Mouse (Mus musculus): ENCODE data around the gene Scamp4. TPM values are rescaled to one million over a fixed set of nuclear protein-coding genes. Genes with fewer than 3 reads are reported as not detected.

The Scamp4 gene
- total RNA-seq (2017), result 7.4 and 9.6 TPM in 2 replicates

DNA sequence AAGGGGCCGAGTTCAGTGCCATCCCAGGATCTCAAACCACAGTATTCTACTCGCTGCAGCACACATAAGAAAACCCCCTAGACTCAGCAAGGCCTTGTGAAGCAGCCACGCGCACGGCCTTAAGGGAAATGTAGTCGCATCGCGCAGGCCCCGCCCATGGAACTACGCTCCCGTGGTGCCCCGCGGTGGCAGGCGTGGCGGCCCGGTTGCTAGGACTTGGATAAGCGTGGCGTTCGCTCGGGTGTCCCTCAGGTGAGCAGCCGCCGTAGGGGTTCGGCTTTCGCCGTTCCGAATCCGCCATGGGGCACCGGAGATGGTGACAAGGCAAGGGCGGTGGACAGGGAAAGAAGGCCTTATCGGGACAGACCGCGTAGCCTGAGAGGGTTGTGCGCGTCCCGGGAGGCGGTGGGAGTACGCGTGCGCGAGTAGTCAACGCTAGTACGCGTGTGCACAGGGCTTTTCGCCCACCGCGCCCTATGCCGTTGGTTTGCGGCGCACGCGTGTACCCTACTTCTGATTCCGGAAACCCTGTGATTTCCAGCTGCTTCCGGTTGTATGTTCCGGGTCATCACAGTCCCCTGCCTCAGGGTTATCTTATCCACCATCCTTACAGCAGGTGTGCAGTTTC is at the start of gene Scamp4, which contains the start of gene Adat3:
Gene Scamp4 (plus strand): TSS at position 175 of the 628 bp plus-strand sequence.
Gene Adat3 (plus strand): TSS at position 183 of the 628 bp plus-strand sequence.
- peak; percentile 90 to 91 for ATAC-seq (replicated peaks in 1 of 2; ENCODE audit: insufficient read depth in 1 of 2, low FRiP score in 2 of 2, low TSS enrichment in 1 of 2, low read depth in 1 of 2, poor library complexity in 2 of 2, severe bottlenecking in 2 of 2)

DNA sequence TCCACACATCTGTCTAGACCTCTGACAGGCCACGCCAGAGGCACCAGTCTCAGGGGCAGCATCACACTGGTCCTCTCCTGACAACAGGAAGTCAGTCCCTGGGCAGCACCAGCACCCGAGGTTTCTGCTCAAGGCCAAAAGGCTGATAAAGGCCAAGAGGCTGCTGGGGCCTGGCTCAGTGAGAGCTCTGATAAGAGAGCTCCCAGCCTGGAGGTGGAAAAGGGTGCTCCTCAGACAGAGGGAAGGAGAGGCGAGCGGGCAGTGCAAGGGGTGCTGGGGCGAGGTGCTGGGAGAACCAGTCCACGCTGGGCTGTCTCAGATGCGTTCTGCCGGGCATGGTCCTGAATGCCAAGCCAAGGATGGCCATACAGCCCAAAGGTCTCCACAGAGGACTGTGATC is 49.1 kb upstream of the Scamp4 start:
- no peak; a peak in 1 of 4 replicates for ATAC-seq (replicated peaks in 1 of 2; ENCODE audit: insufficient read depth in 1 of 2, low FRiP score in 2 of 2, low TSS enrichment in 1 of 2, low read depth in 1 of 2, poor library complexity in 2 of 2, severe bottlenecking in 2 of 2)

DNA sequence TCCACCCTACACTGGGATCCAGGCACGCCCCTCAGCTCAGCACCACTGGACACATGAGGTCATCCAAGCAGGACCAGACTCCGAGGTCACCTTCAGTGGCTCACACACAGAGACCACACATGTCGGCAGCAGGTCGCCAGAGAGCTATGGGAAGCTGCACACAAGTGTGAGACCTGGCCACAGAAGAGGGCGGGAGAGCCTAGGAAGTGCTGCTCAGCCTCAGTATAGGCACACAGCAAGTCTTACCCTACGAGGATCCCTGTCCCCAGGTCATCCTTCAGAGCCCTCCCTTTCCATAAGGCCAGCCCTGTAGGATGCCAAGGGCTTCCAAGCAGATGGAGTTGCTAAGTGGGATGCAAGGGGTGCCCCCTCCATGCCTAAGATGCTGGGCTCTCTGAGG is 48.7 kb upstream of the Scamp4 start:
- no peak for ATAC-seq (replicated peaks in 1 of 2; ENCODE audit: insufficient read depth in 1 of 2, low FRiP score in 2 of 2, low TSS enrichment in 1 of 2, low read depth in 1 of 2, poor library complexity in 2 of 2, severe bottlenecking in 2 of 2)

DNA sequence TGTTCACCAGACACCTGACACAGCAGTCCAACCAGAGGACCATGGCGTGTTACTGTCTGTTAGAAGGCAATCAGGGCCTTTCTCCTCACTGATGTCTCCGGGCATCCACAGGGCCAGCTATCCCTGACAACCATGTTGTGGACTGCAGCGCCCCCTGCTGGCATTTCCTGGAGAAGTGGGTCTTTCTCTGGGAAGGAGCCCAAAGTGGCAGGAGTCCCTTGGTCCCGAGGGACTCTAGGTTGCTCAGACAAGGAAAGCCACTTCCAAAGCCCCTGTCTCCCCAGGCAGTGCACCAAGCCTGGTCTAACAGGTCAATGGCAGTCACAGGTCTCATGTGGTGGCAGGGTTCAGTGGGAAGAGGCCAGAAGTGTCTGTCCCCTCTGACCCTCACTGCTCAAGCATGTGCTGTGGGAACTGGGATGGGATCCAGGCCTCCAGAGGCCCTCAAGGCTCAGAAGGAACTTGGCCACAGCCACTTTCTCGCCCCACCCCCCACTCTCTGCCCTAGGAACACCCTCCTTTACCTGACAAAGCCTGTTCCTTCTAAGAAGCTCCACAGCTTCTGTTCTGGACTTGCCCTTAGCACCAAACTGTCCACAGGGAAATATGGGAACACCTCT is 45.2 kb upstream of the Scamp4 start:
- no peak for ATAC-seq (replicated peaks in 1 of 2; ENCODE audit: insufficient read depth in 1 of 2, low FRiP score in 2 of 2, low TSS enrichment in 1 of 2, low read depth in 1 of 2, poor library complexity in 2 of 2, severe bottlenecking in 2 of 2)

DNA sequence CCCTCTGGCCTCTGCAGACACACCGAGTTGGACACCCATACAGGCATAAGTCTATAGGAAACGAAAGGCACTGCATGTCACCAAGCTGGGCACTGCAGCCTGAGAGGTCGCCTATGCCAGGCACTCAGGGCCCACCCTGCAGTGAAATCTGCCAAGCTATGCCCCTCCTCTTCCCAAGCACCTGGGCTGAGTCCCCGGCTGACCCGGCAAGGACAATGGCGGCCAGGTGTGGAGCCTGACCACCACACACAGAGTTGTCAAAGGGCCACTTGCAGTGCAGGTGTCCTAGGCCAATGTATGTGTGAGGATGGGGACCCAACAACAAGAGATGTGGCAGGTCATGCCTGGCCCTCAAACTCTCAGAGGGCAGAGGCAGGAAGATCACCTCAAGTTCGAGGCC is 43.2 kb upstream of the Scamp4 start:
- no peak for ATAC-seq (replicated peaks in 1 of 2; ENCODE audit: insufficient read depth in 1 of 2, low FRiP score in 2 of 2, low TSS enrichment in 1 of 2, low read depth in 1 of 2, poor library complexity in 2 of 2, severe bottlenecking in 2 of 2)

DNA sequence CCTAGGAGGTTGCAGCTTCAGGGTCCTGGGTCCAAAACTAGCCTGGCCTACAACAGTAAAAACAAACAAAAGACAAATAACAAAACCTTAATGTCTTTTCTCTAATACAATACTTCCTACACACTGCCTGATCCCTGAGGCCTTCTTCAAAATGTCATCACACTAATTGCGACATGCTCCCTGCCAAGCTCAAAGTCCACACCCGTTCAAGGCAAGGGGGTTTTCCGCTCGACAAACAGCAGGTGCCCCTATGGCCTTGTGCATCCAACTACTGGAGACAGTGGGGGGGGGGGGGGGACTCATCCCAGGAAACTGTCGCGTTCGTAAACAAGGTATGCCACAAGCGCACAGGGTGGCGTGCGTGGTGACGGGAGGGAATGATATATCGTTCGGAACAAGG is 42.1 kb upstream of the Scamp4 start:
- no peak for ATAC-seq (replicated peaks in 1 of 2; ENCODE audit: insufficient read depth in 1 of 2, low FRiP score in 2 of 2, low TSS enrichment in 1 of 2, low read depth in 1 of 2, poor library complexity in 2 of 2, severe bottlenecking in 2 of 2)

DNA sequence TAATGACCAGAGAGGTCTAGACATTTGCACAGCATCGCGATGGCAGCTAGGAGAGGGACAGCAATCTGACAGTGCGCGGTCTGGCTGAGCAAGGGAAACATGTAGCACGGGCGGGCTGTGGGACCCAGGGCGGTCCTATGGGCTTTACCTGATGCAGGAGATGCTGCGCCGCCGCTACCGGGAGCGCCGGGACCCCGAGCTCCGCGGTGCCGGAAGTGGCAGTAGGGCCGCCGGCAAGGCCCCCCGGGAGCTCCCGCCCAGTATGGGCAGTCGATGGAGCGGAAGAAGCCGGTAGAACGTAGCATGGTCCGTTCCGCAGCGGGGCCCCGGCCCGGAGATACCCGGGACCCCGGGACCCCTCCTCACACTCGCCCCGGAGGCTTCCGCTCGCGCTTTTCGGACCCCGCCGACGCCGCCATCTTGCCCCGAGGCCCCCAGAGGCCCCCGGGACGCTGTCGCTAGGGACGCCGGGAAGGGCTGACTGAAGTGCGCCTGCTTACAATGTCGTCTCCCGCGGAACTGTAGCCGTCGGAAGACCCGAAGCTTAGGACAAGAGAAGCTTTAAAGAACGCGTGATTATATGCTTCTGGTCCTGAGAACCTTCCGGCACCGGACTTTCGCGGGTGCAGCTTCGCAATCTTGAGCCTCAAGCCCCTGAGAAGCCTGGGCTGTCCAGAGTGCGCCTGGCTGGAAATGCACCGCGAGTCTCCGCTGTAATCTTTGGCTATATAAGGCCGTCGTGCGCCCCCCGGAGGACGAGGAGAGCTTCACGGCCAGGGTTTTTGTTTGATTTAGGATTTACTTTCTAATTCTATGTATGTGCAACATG is 41.3 kb upstream of the Scamp4 start, which contains the start of gene Rexo1:
Gene Rexo1 (minus strand): TSS at position 445 of the 829 bp plus-strand sequence.
- ATAC-seq (replicated peaks in 1 of 2; ENCODE audit: insufficient read depth in 1 of 2, low FRiP score in 2 of 2, low TSS enrichment in 1 of 2, low read depth in 1 of 2, poor library complexity in 2 of 2, severe bottlenecking in 2 of 2), result peak; percentile 84 to 85

DNA sequence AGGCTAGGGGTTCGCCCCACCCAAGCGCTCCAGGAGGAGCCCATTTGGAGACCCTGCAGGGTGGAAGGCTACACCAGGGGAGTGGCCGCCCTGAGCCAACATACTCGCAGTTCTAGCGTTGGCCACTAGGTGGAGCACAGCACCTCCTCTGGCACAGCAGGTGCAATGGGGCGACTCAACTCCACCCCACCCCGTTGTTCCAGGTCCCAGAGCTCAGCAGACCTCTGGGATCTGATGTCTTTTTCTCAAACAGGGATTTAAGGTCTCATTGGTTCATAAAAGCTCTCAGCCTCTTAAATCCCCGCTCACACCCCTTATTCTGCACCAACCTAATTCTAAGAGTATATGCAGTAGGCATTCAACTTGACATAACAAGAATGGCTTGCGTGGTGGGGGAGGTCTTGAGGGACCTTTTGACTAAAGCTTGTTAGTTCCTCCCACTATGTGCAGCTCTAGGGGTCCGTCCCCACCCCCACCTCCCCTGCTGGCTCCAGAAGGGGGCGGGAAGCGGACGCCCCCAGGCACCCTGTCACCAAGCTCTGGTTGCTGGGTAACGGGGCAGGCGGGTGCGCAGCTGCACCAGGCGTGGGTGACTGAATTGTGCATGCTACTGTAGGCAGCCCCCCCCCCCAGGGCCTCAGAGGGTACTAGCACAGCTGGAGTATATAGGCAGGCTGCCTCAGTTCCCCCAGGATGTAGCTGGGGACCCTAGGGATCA is 36.1 kb upstream of the Scamp4 start:
- ATAC-seq (replicated peaks in 1 of 2; ENCODE audit: insufficient read depth in 1 of 2, low FRiP score in 2 of 2, low TSS enrichment in 1 of 2, low read depth in 1 of 2, poor library complexity in 2 of 2, severe bottlenecking in 2 of 2), result peak; percentile 46 to 48; a peak in 3 of 4 replicates

DNA sequence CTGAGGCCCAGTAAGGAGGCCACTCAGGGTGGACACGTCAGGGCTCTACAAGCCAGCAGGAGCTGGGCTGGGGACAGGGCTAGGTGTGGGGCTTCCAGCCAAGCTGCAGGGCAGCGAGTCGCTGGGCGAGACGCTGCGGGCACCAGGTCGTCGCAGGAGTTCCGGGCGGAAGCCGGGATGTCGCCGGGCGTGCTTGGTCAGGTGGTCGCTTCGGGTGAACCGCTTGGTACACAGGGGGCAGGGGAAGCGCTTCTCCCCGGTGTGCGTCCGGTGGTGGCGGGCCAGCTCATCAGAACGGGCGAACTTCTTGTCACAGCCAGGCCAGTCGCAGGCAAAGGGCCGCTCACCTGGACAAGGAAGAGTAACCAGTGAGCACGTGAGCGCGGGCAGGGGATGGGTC is 33.8 kb upstream of the Scamp4 start:
- no peak for ATAC-seq (replicated peaks in 1 of 2; ENCODE audit: insufficient read depth in 1 of 2, low FRiP score in 2 of 2, low TSS enrichment in 1 of 2, low read depth in 1 of 2, poor library complexity in 2 of 2, severe bottlenecking in 2 of 2)

DNA sequence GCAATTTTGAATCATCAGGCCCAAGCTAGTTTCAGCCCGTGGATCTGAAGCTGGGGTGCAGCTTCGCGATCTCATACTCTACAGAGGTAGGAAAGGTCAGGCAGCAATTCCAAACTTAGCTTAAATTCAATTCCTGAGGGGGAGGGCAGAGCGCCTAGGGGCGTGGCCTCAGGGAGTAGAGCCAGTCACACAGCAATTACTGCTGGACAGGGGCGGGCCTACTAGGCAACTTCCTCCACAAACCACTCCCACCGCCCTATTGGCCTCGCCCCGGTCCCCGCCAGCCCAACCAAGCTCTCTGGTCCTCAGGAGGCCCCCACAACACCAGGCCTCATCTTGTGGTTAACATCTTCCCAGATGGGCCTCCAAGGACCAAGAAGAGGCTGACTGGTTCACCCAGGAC is 33.0 kb upstream of the Scamp4 start:
- ATAC-seq (replicated peaks in 1 of 2; ENCODE audit: insufficient read depth in 1 of 2, low FRiP score in 2 of 2, low TSS enrichment in 1 of 2, low read depth in 1 of 2, poor library complexity in 2 of 2, severe bottlenecking in 2 of 2), result peak; percentile 73 to 80

DNA sequence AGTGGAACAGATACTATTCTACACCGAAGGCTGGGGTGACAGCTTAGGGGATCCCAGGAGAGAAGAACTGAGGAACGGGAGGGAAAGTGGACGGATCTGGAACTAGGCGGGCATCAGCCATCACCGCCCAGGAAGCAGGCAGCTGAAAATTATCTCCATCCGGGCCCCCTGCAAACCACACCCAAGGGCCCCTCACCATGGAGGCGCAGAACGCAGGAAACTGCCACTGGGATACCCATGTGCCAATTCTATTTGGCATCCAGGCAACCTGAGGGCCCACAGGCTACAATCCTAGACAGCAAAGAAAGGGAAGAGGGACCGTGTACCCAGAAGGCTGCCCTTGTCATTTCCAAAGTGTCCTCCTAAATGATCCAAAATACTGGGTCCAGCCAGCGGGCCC is 32.3 kb upstream of the Scamp4 start:
- ATAC-seq (replicated peaks in 1 of 2; ENCODE audit: insufficient read depth in 1 of 2, low FRiP score in 2 of 2, low TSS enrichment in 1 of 2, low read depth in 1 of 2, poor library complexity in 2 of 2, severe bottlenecking in 2 of 2), result no peak

DNA sequence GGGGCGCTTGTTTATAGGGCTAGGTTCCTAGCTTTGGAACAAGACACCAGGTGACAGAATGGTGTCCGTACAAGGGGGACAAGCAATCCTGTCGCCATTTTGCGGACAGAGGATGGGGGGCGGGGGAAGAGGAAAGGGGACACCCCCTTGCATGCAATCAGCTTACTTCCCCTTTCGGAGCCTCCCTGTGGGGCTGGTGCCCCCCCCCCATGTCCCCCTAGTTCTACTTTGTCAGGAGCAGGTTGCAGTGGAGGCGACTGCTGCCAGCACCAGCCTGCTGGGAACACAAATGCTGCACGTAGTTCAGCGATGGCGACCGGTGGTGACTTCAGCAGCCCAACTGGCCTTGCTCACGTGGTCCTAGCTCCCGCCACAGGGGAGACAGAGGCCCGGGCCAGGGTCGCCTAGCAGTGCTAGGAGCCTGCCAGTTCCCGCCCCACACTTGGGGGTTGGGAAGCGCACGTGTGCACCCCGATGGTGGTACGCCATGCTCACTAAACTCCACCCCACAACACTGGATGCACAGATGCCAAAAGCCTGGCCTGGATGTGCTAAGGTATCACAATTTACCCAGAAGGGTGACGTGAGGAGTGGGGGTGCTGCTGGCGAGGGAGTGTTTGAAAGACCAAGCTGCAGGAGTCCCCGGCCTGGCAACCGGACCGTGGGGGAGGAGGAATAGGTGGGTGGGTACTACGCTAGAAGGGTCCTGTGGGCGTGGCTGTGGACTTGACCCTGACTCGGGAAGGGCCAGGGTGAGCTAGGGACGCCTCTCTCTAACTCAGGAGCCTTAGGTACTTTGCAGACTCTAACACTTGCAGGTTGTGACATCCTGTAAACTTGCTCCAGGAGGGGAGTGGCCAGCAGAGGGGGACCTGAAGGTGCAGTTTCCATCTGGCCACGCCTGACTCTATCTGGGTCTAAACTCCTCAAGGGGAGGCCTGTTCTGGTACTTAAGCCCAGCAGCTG is 31.5 kb upstream of the Scamp4 start:
- peak; percentile 5 to 18; a peak in 1 of 4 replicates for ATAC-seq (replicated peaks in 1 of 2; ENCODE audit: insufficient read depth in 1 of 2, low FRiP score in 2 of 2, low TSS enrichment in 1 of 2, low read depth in 1 of 2, poor library complexity in 2 of 2, severe bottlenecking in 2 of 2)

DNA sequence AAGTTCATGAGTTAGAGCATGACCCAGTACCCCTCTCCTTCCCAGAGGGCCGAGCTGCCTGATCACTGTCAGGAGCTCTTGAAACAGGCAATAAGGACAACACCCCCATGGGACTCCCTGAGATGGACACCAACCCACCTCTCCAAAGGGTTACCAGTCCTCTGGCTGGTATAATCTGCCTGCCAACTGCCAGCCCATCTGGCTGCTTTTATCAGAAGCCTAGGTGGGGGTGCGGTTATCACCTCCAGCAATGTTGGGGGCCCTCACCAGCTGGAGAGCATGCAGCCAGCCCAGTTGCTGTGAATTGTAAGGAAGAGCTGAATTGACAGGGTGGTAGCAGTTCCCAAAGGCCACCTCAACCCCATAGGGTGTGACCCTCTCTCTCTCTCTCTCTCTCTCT is 30.2 kb upstream of the Scamp4 start:
- no peak for ATAC-seq (replicated peaks in 1 of 2; ENCODE audit: insufficient read depth in 1 of 2, low FRiP score in 2 of 2, low TSS enrichment in 1 of 2, low read depth in 1 of 2, poor library complexity in 2 of 2, severe bottlenecking in 2 of 2)

DNA sequence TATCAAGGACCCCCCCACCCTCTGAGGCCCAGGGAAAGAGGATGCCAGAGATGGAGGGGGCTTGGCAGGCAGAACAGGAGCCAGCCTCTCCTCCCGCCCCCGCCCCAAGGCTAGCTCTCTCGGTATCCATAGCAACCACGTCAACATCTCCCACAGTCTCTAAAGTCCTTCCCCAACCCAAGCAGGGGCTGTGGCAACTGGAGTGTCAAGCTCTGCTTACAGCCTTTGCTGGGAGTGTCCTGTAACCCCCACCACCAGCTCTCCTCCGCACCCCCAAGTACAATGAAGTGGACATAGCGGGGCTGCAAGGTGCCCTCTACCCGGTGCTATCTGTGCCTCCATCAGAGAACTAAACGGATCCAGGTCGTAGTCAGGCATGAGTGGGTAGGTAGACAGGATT is 28.7 kb upstream of the Scamp4 start:
- no peak for ATAC-seq (replicated peaks in 1 of 2; ENCODE audit: insufficient read depth in 1 of 2, low FRiP score in 2 of 2, low TSS enrichment in 1 of 2, low read depth in 1 of 2, poor library complexity in 2 of 2, severe bottlenecking in 2 of 2)

DNA sequence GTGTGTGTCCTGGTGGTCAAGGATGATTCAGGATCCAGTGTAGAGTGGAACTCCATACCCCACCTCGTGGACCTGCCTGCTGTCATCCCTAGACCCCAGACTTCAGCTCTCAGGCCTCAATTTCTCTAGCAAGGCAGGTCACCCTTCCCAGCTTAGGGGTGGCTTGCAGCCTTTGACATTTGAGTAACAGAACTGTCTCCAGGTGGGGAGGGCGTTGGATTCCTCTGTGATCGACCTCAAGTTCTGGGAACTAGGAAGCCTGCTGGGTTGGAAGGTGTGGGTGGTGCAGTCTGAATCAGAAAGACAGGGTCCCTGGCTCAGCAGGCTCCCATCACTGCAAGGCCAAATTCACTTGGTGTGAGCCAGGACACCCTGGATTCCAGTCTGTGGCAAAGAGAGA is 27.8 kb upstream of the Scamp4 start:
- no peak for ATAC-seq (replicated peaks in 1 of 2; ENCODE audit: insufficient read depth in 1 of 2, low FRiP score in 2 of 2, low TSS enrichment in 1 of 2, low read depth in 1 of 2, poor library complexity in 2 of 2, severe bottlenecking in 2 of 2)

DNA sequence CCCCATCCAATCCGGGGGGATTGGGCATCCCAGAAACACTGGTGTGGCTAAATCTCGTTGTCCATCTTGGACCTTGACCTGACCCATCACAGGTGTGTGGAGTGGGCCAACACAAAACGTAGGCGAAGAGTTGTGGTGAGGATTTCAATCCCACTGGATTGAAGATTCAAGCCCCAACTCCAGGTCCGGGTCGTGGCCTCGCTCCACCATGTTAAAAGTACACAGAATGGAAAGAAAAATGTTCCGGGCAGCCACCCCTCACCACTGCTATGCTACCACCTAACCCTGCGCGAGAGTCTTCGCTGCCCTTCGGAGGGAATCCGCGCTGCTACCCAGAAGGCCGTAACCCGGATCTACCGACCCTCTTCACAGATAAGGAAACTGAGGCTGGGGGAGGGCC is 26.7 kb upstream of the Scamp4 start:
- ATAC-seq (replicated peaks in 1 of 2; ENCODE audit: insufficient read depth in 1 of 2, low FRiP score in 2 of 2, low TSS enrichment in 1 of 2, low read depth in 1 of 2, poor library complexity in 2 of 2, severe bottlenecking in 2 of 2), result no peak
